Mouse (Mus musculus): ENCODE data around the gene Dmrta2. TPM values are rescaled to one million over a fixed set of nuclear protein-coding genes. Genes with fewer than 3 reads are reported as not detected.
A peak's percentile ranks its signal among the peaks of the same experiment; 100 is the strongest.

Dmrta2 gene
- total RNA-seq, 2 experiments from 2014 or later, result 0.15 TPM; not detected in 1

DNA sequence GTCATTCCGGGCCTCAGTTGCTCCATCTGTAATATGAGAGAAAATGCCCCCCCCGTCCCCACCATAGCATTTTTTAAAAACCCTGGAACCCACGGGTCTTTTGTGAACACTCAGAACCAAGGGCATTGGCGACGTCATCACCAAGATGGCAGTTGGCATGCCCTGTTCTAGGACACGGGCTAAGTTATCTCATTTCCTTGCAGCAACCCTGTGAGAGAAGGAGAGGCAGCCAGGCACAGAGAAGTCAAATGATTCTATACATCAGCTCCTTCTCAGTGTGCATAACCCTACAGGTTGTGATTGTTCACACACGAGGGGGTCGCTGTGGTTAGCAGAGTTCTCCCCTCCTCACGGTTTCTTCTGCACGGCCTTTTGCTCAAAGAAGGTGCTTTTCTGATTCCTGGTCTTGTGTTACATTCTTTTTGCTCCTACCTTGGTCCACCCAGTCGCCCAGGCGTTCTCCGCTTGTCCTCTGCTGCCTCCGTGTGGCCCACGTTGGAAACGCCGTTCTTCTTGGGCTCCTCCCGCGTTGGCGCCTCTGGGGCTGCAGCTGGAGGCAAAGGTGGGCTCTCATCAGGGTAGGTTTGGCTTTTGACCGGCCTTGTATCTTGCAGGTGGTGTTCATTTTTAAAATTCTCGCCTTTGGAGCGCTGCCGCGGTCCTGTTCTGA is 44.2 kb downstream of the Dmrta2 start:
- peak; percentile 41 to 87 for DNase-seq

DNA sequence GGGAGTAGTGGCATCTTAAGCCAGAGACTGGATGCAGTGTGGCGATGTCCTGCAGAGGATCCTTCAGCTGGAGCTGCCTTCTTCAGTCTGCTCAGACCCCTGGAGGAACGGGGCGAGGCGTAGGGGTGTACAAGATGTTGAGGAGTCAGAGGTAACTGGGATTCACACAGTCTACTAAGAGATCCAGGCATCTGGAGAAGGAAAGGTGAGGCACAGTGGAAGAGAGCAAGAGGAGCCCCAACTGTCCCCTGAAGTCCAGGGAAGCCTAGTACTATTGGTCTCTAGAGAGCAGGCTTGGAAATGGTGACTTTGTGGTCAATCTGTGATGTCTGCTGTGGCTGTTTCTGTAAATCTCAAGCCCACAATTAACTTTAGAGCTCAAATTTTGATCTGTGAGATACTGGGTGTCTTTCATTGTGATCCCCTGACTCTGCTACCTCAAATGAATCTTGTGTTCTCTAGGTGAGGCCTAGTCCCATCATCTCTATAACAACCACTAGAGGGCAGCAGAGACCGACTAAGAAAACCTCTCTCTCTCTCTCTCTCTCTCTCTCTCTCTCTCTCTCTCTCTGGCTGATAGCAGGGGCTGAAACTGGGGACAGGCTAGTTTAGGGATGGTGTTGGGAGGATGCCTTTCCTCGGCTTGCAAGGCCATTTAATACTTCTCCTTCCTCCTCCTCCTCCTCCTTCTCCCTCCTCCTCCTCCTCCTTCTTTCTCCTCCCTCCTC is 50.8 kb downstream of the Dmrta2 start:
- DNase-seq, result peak in 1 of 2 experiments; percentile 43

DNA sequence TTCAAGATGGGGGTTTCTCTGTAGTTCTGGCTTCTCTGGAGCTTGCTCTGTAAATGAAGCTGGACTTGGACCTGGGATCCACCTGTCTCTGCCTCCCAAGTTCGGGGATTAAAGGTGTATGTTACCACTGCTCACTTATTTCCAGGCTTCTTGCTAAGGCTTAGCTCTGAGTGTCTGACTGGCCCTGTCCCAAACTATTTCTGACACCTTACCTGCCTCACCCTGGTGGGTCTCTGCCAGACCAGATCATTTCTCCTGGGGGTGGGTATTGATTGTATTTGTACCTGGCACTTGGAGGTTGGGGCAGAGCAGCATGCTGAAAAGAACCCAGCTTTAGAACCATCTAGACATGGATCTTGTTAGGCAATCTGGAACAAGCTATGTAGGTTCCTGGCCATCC is 51.6 kb downstream of the Dmrta2 start:
- no peak for DNase-seq

All from heart, adult 18-20 months (tissue).